22 mouse cellular contexts compared by ENCODE assay signal in genomic region chr12:85960699-85961098, GRCm38 (mm10).
DNase-seq lines count a peak whose midpoint lies in the region; ATAC-seq and TF ChIP-seq lines count a peak whose summit lies in the region.
"Had no signal": no experiment of that assay in that cellular context is flagged by ENCODE, and none has a peak within 500 bp of the region (broad histone marks: within the 10 kb centered on the region; RNA-seq: fewer than 3 reads in every experiment).

No protein-coding gene starts in this region.

- TF ChIP-seq POLR2A in kidney, adult 2 months (IDR thresholded peaks at IDR 0.05; ENCODE audit: low read depth, low read length): no peak

- no peaks in the 10 kb centered on the region for H3K27me3 ChIP-seq in kidney, embryonic 15.5 days
- no peaks in the 10 kb centered on the region for H3K27me3 ChIP-seq in kidney, adult 2 months (replicated peaks; ENCODE audit: control insufficient read depth, insufficient read depth, low read length)
- no peaks in the 10 kb centered on the region for H3K27me3 ChIP-seq in E14TG2a.4 (ENCODE audit: insufficient read depth, low read length)
- H3K27me3 ChIP-seq in embryonic facial prominence, embryonic 14.5 days (replicated peaks; ENCODE audit: control insufficient read depth, insufficient read depth, low read length): no peaks in the 10 kb centered on the region
- H3K27me3 ChIP-seq in limb, embryonic 13.5 days: no peaks in the 10 kb centered on the region
- H3K27me3 ChIP-seq: hindbrain, embryonic 12.5 days; liver, embryonic 13.5 days; stomach, embryonic 15.5 days had no signal

- WGBS in kidney, embryonic 15.5 days: 70% methylated on average over 4 of the region's 4 CpGs
- 87% methylated on average over 4 of the region's 4 CpGs for WGBS in kidney, adult 2 months
- WGBS in embryonic facial prominence, embryonic 14.5 days: 72% methylated on average over 4 of the region's 4 CpGs
- WGBS in limb, embryonic 13.5 days: 30% methylated on average over 4 of the region's 4 CpGs

- no peaks in the 10 kb centered on the region for H3K9me3 ChIP-seq in kidney, embryonic 15.5 days (replicated peaks)
- no peaks in the 10 kb centered on the region for H3K9me3 ChIP-seq in E14TG2a.4 (ENCODE audit: low read length)
- no peaks in the 10 kb centered on the region for H3K9me3 ChIP-seq in embryonic facial prominence, embryonic 14.5 days (ENCODE audit: control insufficient read depth, low read length)
- no peaks in the 10 kb centered on the region for H3K9me3 ChIP-seq in limb, embryonic 13.5 days
- H3K9me3 ChIP-seq: G1E; hindbrain, embryonic 12.5 days; liver, embryonic 13.5 days; stomach, embryonic 15.5 days had no signal

- peaks cover 44% of the 10 kb centered on the region for H3K4me1 ChIP-seq in kidney, embryonic 15.5 days
- H3K4me1 ChIP-seq in kidney, adult 2 months (ENCODE audit: control insufficient read depth, insufficient read depth, low read length): no peaks in the 10 kb centered on the region
- H3K4me1 ChIP-seq in E14TG2a.4 (replicated peaks; ENCODE audit: low read depth, low read length): peaks cover 15% of the 10 kb centered on the region
- H3K4me1 ChIP-seq in embryonic facial prominence, embryonic 14.5 days (ENCODE audit: control insufficient read depth, insufficient read depth, low read length): peaks cover 34% of the 10 kb centered on the region
- peaks cover 71% of the 10 kb centered on the region for H3K4me1 ChIP-seq in limb, embryonic 13.5 days

- ATAC-seq in kidney, embryonic 15.5 days (replicated peaks; ENCODE audit: low FRiP score): no peak
- ATAC-seq in embryonic facial prominence, embryonic 14.5 days (ENCODE audit: low read depth): no peak
- ATAC-seq in limb, embryonic 13.5 days (ENCODE audit: low FRiP score, low read depth): no peak
- ATAC-seq: CD4-positive, CD25-positive, alpha-beta regulatory T cell, adult 4 months; lung, postnatal 0 days had no signal

- peak overlapping the region; percentile 65 for H3K27ac ChIP-seq in kidney, embryonic 15.5 days
- no peak overlapping the region for H3K27ac ChIP-seq in kidney, adult 2 months (ENCODE audit: insufficient read depth, low read depth, low read length)
- peak overlapping the region; percentile 67 for H3K27ac ChIP-seq in embryonic facial prominence, embryonic 14.5 days (replicated peaks; ENCODE audit: low read depth, low read length)
- peak overlapping the region; percentile 83 for H3K27ac ChIP-seq in limb, embryonic 13.5 days
- H3K27ac ChIP-seq: heart, adult 2 months; hindbrain, embryonic 12.5 days; liver, embryonic 13.5 days had no signal

- no peak overlapping the region for H3K4me2 ChIP-seq in kidney, embryonic 15.5 days
- no peak overlapping the region for H3K4me2 ChIP-seq in embryonic facial prominence, embryonic 14.5 days (ENCODE audit: low read depth, low read length)
- H3K4me2 ChIP-seq in limb, embryonic 13.5 days (replicated peaks): no peak overlapping the region
- H3K4me2 ChIP-seq: hindbrain, embryonic 12.5 days; liver, embryonic 13.5 days; stomach, embryonic 15.5 days had no signal

- no peak for TF ChIP-seq CTCF in kidney, adult 2 months (conservative IDR thresholded peaks at IDR 0.05; ENCODE audit: insufficient read depth, insufficient read length, low read depth, low read length)
- TF ChIP-seq CTCF in E14TG2a.4 (conservative IDR thresholded peaks at IDR 0.05; ENCODE audit: low read length): no peak

- no peak overlapping the region for H3K4me3 ChIP-seq in kidney, embryonic 15.5 days (replicated peaks)
- H3K4me3 ChIP-seq in kidney, adult 2 months (ENCODE audit: insufficient read depth, low read depth, low read length): no peak overlapping the region
- 0 out of 2 replicates have a peak overlapping the region, but pooled peaks have one; percentile 10 for H3K4me3 ChIP-seq in E14TG2a.4 (replicated peaks; ENCODE audit: low read length)
- H3K4me3 ChIP-seq in embryonic facial prominence, embryonic 14.5 days (ENCODE audit: low read depth, low read length): no peak overlapping the region
- H3K4me3 ChIP-seq in limb, embryonic 13.5 days: no peak overlapping the region
- H3K4me3 ChIP-seq: heart, adult 2 months; hindbrain, embryonic 12.5 days; liver, embryonic 13.5 days; stomach, embryonic 15.5 days had no signal

- H3K36me3 ChIP-seq in kidney, embryonic 15.5 days: no peaks in the 10 kb centered on the region
- no peaks in the 10 kb centered on the region for H3K36me3 ChIP-seq in kidney, adult 2 months (ENCODE audit: control insufficient read depth, insufficient read depth, low read length)
- H3K36me3 ChIP-seq in E14TG2a.4 (ENCODE audit: insufficient read depth, low read length): peaks cover 14% of the 10 kb centered on the region
- no peaks in the 10 kb centered on the region; the same call in 1 of the 2 replicates for H3K36me3 ChIP-seq in embryonic facial prominence, embryonic 14.5 days (ENCODE audit: control insufficient read depth, insufficient read depth, low read length)
- peaks cover 3% of the 10 kb centered on the region; the same call in 1 of the 2 replicates for H3K36me3 ChIP-seq in limb, embryonic 13.5 days
- H3K36me3 ChIP-seq: stomach, embryonic 15.5 days had no signal

- H3K9ac ChIP-seq in kidney, embryonic 15.5 days: no peak overlapping the region
- no peak overlapping the region for H3K9ac ChIP-seq in embryonic facial prominence, embryonic 14.5 days (ENCODE audit: low read depth, low read length)
- no peak overlapping the region for H3K9ac ChIP-seq in limb, embryonic 13.5 days
- H3K9ac ChIP-seq: hindbrain, embryonic 12.5 days; liver, embryonic 13.5 days; stomach, embryonic 15.5 days had no signal

- DNase-seq in kidney, adult 2 months: no peak
- no peak for DNase-seq in embryonic facial prominence, embryonic 14.5 days (ENCODE audit: low spot score)
- no peak for DNase-seq in layer of hippocampus, adult 9-11 months
- DNase-seq in layer of hippocampus, adult 8-10 months (ENCODE audit: low spot score in 2 of 2): no peak
- DNase-seq: adrenal gland, postnatal 25 days; cerebellum, adult 11 months; cerebellum, postnatal 10 days; heart, adult 2 months; heart, postnatal 14 days; layer of hippocampus, postnatal 36 days; liver, embryonic 13.5 days; right cerebral cortex, postnatal 25 days; thymus, adult 18-20 months; thymus, postnatal 4 days had no signal
